Mouse (Mus musculus): ENCODE data around the gene Gm49366. TPM values are rescaled to one million over a fixed set of nuclear protein-coding genes. Genes with fewer than 3 reads are reported as not detected.
A peak's percentile ranks its signal among the peaks of the same experiment; 100 is the strongest.
"Not testable (repeated sequence)": the region's sequence is repeated elsewhere in the genome, so short reads cannot be mapped to it uniquely, and the experiment has no call there.

The Gm49366 gene
- total RNA-seq, 1 experiment = not detected

GRCm38 (mm10) chr12:84084581-84084980 is 45.8 kb downstream of the Gm49366 start:
- in situ Hi-C loops (cut with MboI; ENCODE audit: low sequenced_read_pairs in 2 of 2, unreplicated experiment in 2 of 2) = no loop called here
- no peak for DNase-seq (ENCODE audit: low read depth, low spot score)
- Histone ChIP-seq H3K4me3 (ENCODE audit: insufficient read depth in 1 of 2, low read depth in 1 of 2, low read length in 2 of 2, poor library complexity in 1 of 2, severe bottlenecking in 1 of 2) (no peak overlapping the region), H3K36me3 (ENCODE audit: control insufficient read depth, insufficient read depth, low read length, poor library complexity, severe bottlenecking) (no peaks in the 10 kb centered on the region), H3K9ac (ENCODE audit: insufficient read depth, low read depth, low read length, poor library complexity, severe bottlenecking) (no peak overlapping the region), H3K9me3 (ENCODE audit: control insufficient read depth, insufficient read depth, low read depth, low read length) (0 out of 2 replicates have a peak, but pooled peaks cover 2% of the 10 kb centered on the region), H3K27ac (ENCODE audit: insufficient read depth, low read depth, low read length, poor library complexity, severe bottlenecking) (no peak overlapping the region), H3K4me1 (ENCODE audit: control insufficient read depth in 2 of 2, insufficient read depth in 2 of 2, low read length in 2 of 2, poor library complexity in 1 of 2) (no peaks in the 10 kb centered on the region)
- TF ChIP-seq ZC3H11A (IDR thresholded peaks at IDR 0.05; ENCODE audit: borderline replicate concordance, low read depth, low read length) (no peak), CHD2 (IDR thresholded peaks at IDR 0.05; ENCODE audit: low read depth, low read length) (no peak), HCFC1 (IDR thresholded peaks at IDR 0.05; ENCODE audit: borderline replicate concordance, insufficient read depth, low read length) (no peak), MAFK (IDR thresholded peaks at IDR 0.05; ENCODE audit: insufficient read depth, low read depth, low read length) (no peak), ZNF384 (IDR thresholded peaks at IDR 0.05; ENCODE audit: low read depth, low read length) (no peak)

GRCm38 (mm10) chr12:84094666-84095065 is 55.9 kb downstream of the Gm49366 start:
- H3K9me3 ChIP-seq (ENCODE audit: control insufficient read depth, insufficient read depth, low read depth, low read length); H3K9ac ChIP-seq (ENCODE audit: insufficient read depth, low read depth, low read length, poor library complexity, severe bottlenecking); H3K27ac ChIP-seq (ENCODE audit: insufficient read depth, low read depth, low read length, poor library complexity, severe bottlenecking); in situ Hi-C loops (cut with MboI; ENCODE audit: low sequenced_read_pairs in 2 of 2, unreplicated experiment in 2 of 2); DNase-seq (ENCODE audit: low read depth, low spot score); H3K36me3 ChIP-seq (ENCODE audit: control insufficient read depth, insufficient read depth, low read length, poor library complexity, severe bottlenecking); H3K4me3 ChIP-seq (ENCODE audit: insufficient read depth in 1 of 2, low read depth in 1 of 2, low read length in 2 of 2, poor library complexity in 1 of 2, severe bottlenecking in 1 of 2); H3K4me1 ChIP-seq (ENCODE audit: control insufficient read depth in 2 of 2, insufficient read depth in 2 of 2, low read length in 2 of 2, poor library complexity in 1 of 2): not testable (repeated sequence)

GRCm38 (mm10) chr12:84099605-84100004 is 60.9 kb downstream of the Gm49366 start:
- TF ChIP-seq ZNF384 (IDR thresholded peaks at IDR 0.05; ENCODE audit: low read depth, low read length) (no peak), MAFK (IDR thresholded peaks at IDR 0.05; ENCODE audit: insufficient read depth, low read depth, low read length) (no peak), CHD2 (IDR thresholded peaks at IDR 0.05; ENCODE audit: low read depth, low read length) (no peak), HCFC1 (IDR thresholded peaks at IDR 0.05; ENCODE audit: borderline replicate concordance, insufficient read depth, low read length) (no peak)
- Histone ChIP-seq H3K4me3 (ENCODE audit: insufficient read depth in 1 of 2, low read depth in 1 of 2, low read length in 2 of 2, poor library complexity in 1 of 2, severe bottlenecking in 1 of 2) (no peak overlapping the region), H3K27ac (ENCODE audit: insufficient read depth, low read depth, low read length, poor library complexity, severe bottlenecking) (no peak overlapping the region), H3K4me1 (ENCODE audit: control insufficient read depth in 2 of 2, insufficient read depth in 2 of 2, low read length in 2 of 2, poor library complexity in 1 of 2) (no peaks in the 10 kb centered on the region), H3K9ac (ENCODE audit: insufficient read depth, low read depth, low read length, poor library complexity, severe bottlenecking) (no peak overlapping the region), H3K9me3 (ENCODE audit: control insufficient read depth, insufficient read depth, low read depth, low read length) (no peaks in the 10 kb centered on the region), H3K36me3 (ENCODE audit: control insufficient read depth, insufficient read depth, low read length, poor library complexity, severe bottlenecking) (no peaks in the 10 kb centered on the region)
- in situ Hi-C loops (cut with MboI; ENCODE audit: low sequenced_read_pairs in 2 of 2, unreplicated experiment in 2 of 2) = no loop called here
- no peak for DNase-seq (ENCODE audit: low read depth, low spot score)

GRCm38 (mm10) chr12:84100071-84100470 is 61.3 kb downstream of the Gm49366 start:
- no peak for TF ChIP-seq CHD2 (IDR thresholded peaks at IDR 0.05; ENCODE audit: low read depth, low read length)
- TF ChIP-seq HCFC1 (IDR thresholded peaks at IDR 0.05; ENCODE audit: borderline replicate concordance, insufficient read depth, low read length) = no peak
- TF ChIP-seq ZC3H11A (IDR thresholded peaks at IDR 0.05; ENCODE audit: borderline replicate concordance, low read depth, low read length) = no peak
- TF ChIP-seq MAFK (IDR thresholded peaks at IDR 0.05; ENCODE audit: insufficient read depth, low read depth, low read length) = no peak
- TF ChIP-seq ZNF384 (IDR thresholded peaks at IDR 0.05; ENCODE audit: low read depth, low read length) = no peak
- no peaks in the 10 kb centered on the region for H3K36me3 ChIP-seq (ENCODE audit: control insufficient read depth, insufficient read depth, low read length, poor library complexity, severe bottlenecking)
- no peak for DNase-seq (ENCODE audit: low read depth, low spot score)
- H3K9me3 ChIP-seq (ENCODE audit: control insufficient read depth, insufficient read depth, low read depth, low read length) = no peaks in the 10 kb centered on the region
- H3K9ac ChIP-seq (ENCODE audit: insufficient read depth, low read depth, low read length, poor library complexity, severe bottlenecking) = no peak overlapping the region
- H3K4me3 ChIP-seq (ENCODE audit: insufficient read depth in 1 of 2, low read depth in 1 of 2, low read length in 2 of 2, poor library complexity in 1 of 2, severe bottlenecking in 1 of 2) = no peak overlapping the region
- in situ Hi-C loops (cut with MboI; ENCODE audit: low sequenced_read_pairs in 2 of 2, unreplicated experiment in 2 of 2) = no loop called here
- no peaks in the 10 kb centered on the region for H3K4me1 ChIP-seq (ENCODE audit: control insufficient read depth in 2 of 2, insufficient read depth in 2 of 2, low read length in 2 of 2, poor library complexity in 1 of 2)
- no peak overlapping the region for H3K27ac ChIP-seq (ENCODE audit: insufficient read depth, low read depth, low read length, poor library complexity, severe bottlenecking)

- Histone ChIP-seq H3K9ac (ENCODE audit: insufficient read depth, low read depth, low read length, poor library complexity, severe bottlenecking) (peak within 1 kb of the TSS; percentile 71; the same call in 1 of the 2 replicates), H3K4me3 (ENCODE audit: insufficient read depth in 1 of 2, low read depth in 1 of 2, low read length in 2 of 2, poor library complexity in 1 of 2, severe bottlenecking in 1 of 2) (peak within 1 kb of the TSS; percentile 68 to 78)
- H3K9me3 ChIP-seq (ENCODE audit: control insufficient read depth, insufficient read depth, low read depth, low read length); H3K36me3 ChIP-seq (ENCODE audit: control insufficient read depth, insufficient read depth, low read length, poor library complexity, severe bottlenecking); DNase-seq (ENCODE audit: low read depth, low spot score); H3K27ac ChIP-seq (ENCODE audit: insufficient read depth, low read depth, low read length, poor library complexity, severe bottlenecking); in situ Hi-C loops (cut with MboI; ENCODE audit: low sequenced_read_pairs in 2 of 2, unreplicated experiment in 2 of 2); H3K4me1 ChIP-seq (ENCODE audit: control insufficient read depth in 2 of 2, insufficient read depth in 2 of 2, low read length in 2 of 2, poor library complexity in 1 of 2): not testable (repeated sequence)
Measured at GRCm38 (mm10) chr12:84100604-84101492, 62.1 kb downstream of the Gm49366 start, which contains the start of gene Acot6. TSS of gene Acot6 (plus strand) at chr12:84100654.

Data from ES-E14 (cell line).